Mouse (Mus musculus) embryo, embryonic 10 days (tissue): ENCODE measurements at regions not wholly inside any gene's neighbourhood (a gene's known extent, or its start where the extent isn't known, plus 50 kb on each side); places are given as distances from the start of the nearest gene placed in this dataset.

Source experiments
- DNase-seq: peaks from one replicate; pipeline ENCODE4 v3.0.0-alpha.2; 2015; ENCODE audit warnings: low spot score

- DNase-seq: no peak
Observed at GRCm38 (mm10) chr15:97459606-97460359, 212.7 kb upstream of the Amigo2 start.

- no peak for DNase-seq
Observed at GRCm38 (mm10) chr15:97458748-97459221, 211.7 kb upstream of the Amigo2 start.

GRCm38 (mm10) chr15:97458139-97458747, 211.2 kb upstream of the Amigo2 start:
- no peak for DNase-seq

GRCm38 (mm10) chr15:97457468-97457867, 210.4 kb upstream of the Amigo2 start:
- DNase-seq: no peak

GRCm38 (mm10) chr15:97456991-97457390, 209.9 kb upstream of the Amigo2 start:
- DNase-seq: no peak

- no peak for DNase-seq
Observed at GRCm38 (mm10) chr15:97455672-97456071, 208.6 kb upstream of the Amigo2 start.

GRCm38 (mm10) chr15:97449724-97450123, 202.6 kb upstream of the Amigo2 start:
- no peak for DNase-seq

GRCm38 (mm10) chr15:97449001-97449400, 201.9 kb upstream of the Amigo2 start:
- no peak for DNase-seq

- DNase-seq: no peak
Observed at GRCm38 (mm10) chr15:97448243-97448880, 201.3 kb upstream of the Amigo2 start.

GRCm38 (mm10) chr15:97446181-97446580, 199.1 kb upstream of the Amigo2 start:
- no peak for DNase-seq

- DNase-seq: no peak
Observed at GRCm38 (mm10) chr15:97438235-97438760, 191.2 kb upstream of the Amigo2 start.
